7 mouse cellular contexts compared by ENCODE assay signal in the genomic region with DNA sequence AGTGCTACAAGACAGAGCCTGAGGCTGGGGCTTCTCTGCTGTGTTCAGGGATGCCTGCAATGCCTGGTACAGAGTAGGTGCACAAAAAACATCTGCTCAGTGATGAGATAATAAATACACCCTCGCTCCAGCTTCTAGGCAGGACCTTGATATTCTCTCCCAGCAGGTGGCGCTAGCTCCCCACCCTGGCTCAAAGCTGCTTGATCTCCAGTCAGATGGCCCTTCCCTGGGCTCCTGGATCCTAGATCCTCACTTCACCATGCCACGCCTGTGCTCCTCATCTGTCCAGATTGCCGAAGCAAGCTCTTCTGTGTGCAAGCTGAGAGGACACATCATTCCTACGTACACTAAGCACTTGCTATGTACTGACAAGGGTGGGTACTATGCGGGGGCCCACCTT. TPM values are rescaled to one million over a fixed set of nuclear protein-coding genes. Genes with fewer than 3 reads are reported as not detected.
A peak's percentile ranks its signal among the peaks of the same experiment; 100 is the strongest.
DNase-seq lines count a peak whose midpoint lies in the region; TF ChIP-seq lines count a peak whose summit lies in the region.

No protein-coding gene starts in this region.

- no peak overlapping the region for H3K27ac ChIP-seq in ES-E14 (ENCODE audit: insufficient read depth, low read depth, low read length, poor library complexity, severe bottlenecking)
- H3K27ac ChIP-seq in small intestine, adult 2 months (ENCODE audit: insufficient read depth, low read depth, low read length), result no peak overlapping the region

- H3K79me3 ChIP-seq in C2C12 (ENCODE audit: low read depth), result no peaks in the 10 kb centered on the region

- in situ Hi-C loops in ES-E14 (cut with MboI; ENCODE audit: low sequenced_read_pairs in 2 of 2, unreplicated experiment in 2 of 2), result no loop called here

- no peaks in the 10 kb centered on the region for H3K79me2 ChIP-seq in C2C12 (ENCODE audit: control insufficient read depth, insufficient read depth)

- TF ChIP-seq CTCF in C2C12 (IDR thresholded peaks at IDR 0.05; ENCODE audit: control insufficient read depth, insufficient read depth, insufficient read length), result peak; percentile 74
- peak; percentile 95 for TF ChIP-seq CTCF in small intestine, adult 2 months (IDR thresholded peaks at IDR 0.05; ENCODE audit: extremely low read depth, insufficient read length, insufficient replicate concordance, low read depth, low read length)

- peaks cover 4% of the 10 kb centered on the region for H3K27me3 ChIP-seq in C2C12 (ENCODE audit: control insufficient read depth, insufficient read depth, insufficient read length)
- no peaks in the 10 kb centered on the region for H3K27me3 ChIP-seq in small intestine, adult 2 months (ENCODE audit: control insufficient read depth, insufficient read depth, low read length)

- H3K9ac ChIP-seq in ES-E14 (ENCODE audit: insufficient read depth, low read depth, low read length, poor library complexity, severe bottlenecking), result no peak overlapping the region

- DNase-seq in ES-E14 (ENCODE audit: low read depth, low spot score), result peak; percentile 79
- peak; percentile 68 for DNase-seq in cerebellum, adult 8-10 months
- DNase-seq in gastrocnemius, postnatal 25 days, result peak; percentile 53
- DNase-seq in kidney, postnatal 4 days, result peak; percentile 87 to 88
- DNase-seq in lung, postnatal 10 days, result peak; percentile 80

- H3K36me3 ChIP-seq in C2C12 (ENCODE audit: control insufficient read depth, insufficient read depth) (no peaks in the 10 kb centered on the region), ES-E14 (ENCODE audit: control insufficient read depth, insufficient read depth, low read length, poor library complexity, severe bottlenecking) (peaks cover 9% of the 10 kb centered on the region; the same call in 1 of the 2 replicates)
- H3K36me3 ChIP-seq in small intestine, adult 2 months (ENCODE audit: control insufficient read depth, insufficient read depth, low read length), result peaks cover 1% of the 10 kb centered on the region; the same call in 1 of the 2 replicates

- H3K4me3 ChIP-seq in C2C12 (ENCODE audit: insufficient read depth, poor library complexity, severe bottlenecking) (no peak overlapping the region), ES-E14 (ENCODE audit: insufficient read depth in 1 of 2, low read depth in 1 of 2, low read length in 2 of 2, poor library complexity in 1 of 2, severe bottlenecking in 1 of 2) (no peak overlapping the region)
- H3K4me3 ChIP-seq in small intestine, adult 2 months (ENCODE audit: low read depth, low read length), result no peak overlapping the region

- TF ChIP-seq POLR2A in small intestine, adult 2 months (IDR thresholded peaks at IDR 0.05; ENCODE audit: low read depth, low read length), result no peak

- no peaks in the 10 kb centered on the region for H3K9me3 ChIP-seq in ES-E14 (ENCODE audit: control insufficient read depth, insufficient read depth, low read depth, low read length)

- WGBS in small intestine, adult 2 months, result 39% methylated on average over 6 of the region's 6 CpGs

- peaks cover 0 to 2% of the 10 kb centered on the region in 2 experiments; a peak in 1 of 4 replicates for H3K4me1 ChIP-seq in ES-E14 (ENCODE audit: control insufficient read depth in 2 of 2, insufficient read depth in 2 of 2, low read length in 2 of 2, poor library complexity in 1 of 2)
- no peaks in the 10 kb centered on the region for H3K4me1 ChIP-seq in small intestine, adult 2 months (ENCODE audit: control insufficient read depth, insufficient read depth, insufficient read length, low read length)

- no peak overlapping the region for H3ac ChIP-seq in C2C12 (ENCODE audit: control insufficient read depth, insufficient read length, low read depth)

TF ChIP-seq in C2C12, 6 proteins besides CTCF, POLR2A, EP300 and RAD21:
- TF ChIP-seq MYOD1 (IDR thresholded peaks at IDR 0.05; ENCODE audit: control insufficient read depth, insufficient read length, low read depth) (no peak), MYOG (IDR thresholded peaks at IDR 0.05; ENCODE audit: control insufficient read depth, extremely low read depth, insufficient read length) (no peak), CEBPB (IDR thresholded peaks at IDR 0.05; ENCODE audit: low read depth) (no peak), FOSL1 (IDR thresholded peaks at IDR 0.05; ENCODE audit: insufficient read depth, low read length, poor library complexity, severe bottlenecking) (no peak), USF1 (IDR thresholded peaks at IDR 0.05; ENCODE audit: low read depth) (no peak), MAX (IDR thresholded peaks at IDR 0.05) (no peak)
TF ChIP-seq in C2C12: peak in this region for 0.

TF ChIP-seq in ES-E14, 5 proteins besides CTCF, POLR2A, EP300 and RAD21:
- 0 out of 2 replicates have a peak, but pooled peaks have one; percentile 47 for TF ChIP-seq ZC3H11A (IDR thresholded peaks at IDR 0.05; ENCODE audit: borderline replicate concordance, low read depth, low read length)
- TF ChIP-seq CHD2 (IDR thresholded peaks at IDR 0.05; ENCODE audit: low read depth, low read length), result no peak
- TF ChIP-seq MAFK (IDR thresholded peaks at IDR 0.05; ENCODE audit: insufficient read depth, low read depth, low read length), result no peak
- no peak for TF ChIP-seq ZNF384 (IDR thresholded peaks at IDR 0.05; ENCODE audit: low read depth, low read length)
- no peak for TF ChIP-seq HCFC1 (IDR thresholded peaks at IDR 0.05; ENCODE audit: borderline replicate concordance, insufficient read depth, low read length)

RNA-seq across cellular contexts. Expression of a gene that starts 21.5 kb away (rescaled TPM):
- 12.0 TPM for polyA plus RNA-seq in C2C12 (2012; fragmentation: generic; extraction: Trizol)
- 0.16 and 0.71 TPM in 2 replicates for total RNA-seq in ES-E14 (2012; rRNA removed)
- 10 to 100 TPM; 37.4 to 46.7 TPM for total RNA-seq in gastrocnemius, postnatal 25 days (2021)
- 63.6 and 72.1 TPM in 2 replicates for polyA plus RNA-seq in small intestine, adult 2 months (2012; rRNA removed)

RNA-seq across cellular contexts. Expression of a gene that starts 38.7 kb away (rescaled TPM):
- 0.20 TPM for polyA plus RNA-seq in C2C12 (2012; fragmentation: generic; extraction: Trizol)
- total RNA-seq in ES-E14 (2012; rRNA removed), result 5.1 and 5.9 TPM in 2 replicates
- total RNA-seq in gastrocnemius, postnatal 25 days (2021), result 1 to 10 TPM; 1.8 to 2.1 TPM
- 5.5 and 7.7 TPM in 2 replicates for polyA plus RNA-seq in small intestine, adult 2 months (2012; rRNA removed)

RNA-seq across cellular contexts. Expression of a gene that starts 56.6 kb away (rescaled TPM):
- polyA plus RNA-seq in C2C12 (2012; fragmentation: generic; extraction: Trizol), result 0.08 TPM
- 0.95 and 1.6 TPM in 2 replicates for total RNA-seq in ES-E14 (2012; rRNA removed)
- total RNA-seq in gastrocnemius, postnatal 25 days (2021), result 10 to 100 TPM; 33.4 to 42.7 TPM
- 6.8 and 9.1 TPM in 2 replicates for polyA plus RNA-seq in small intestine, adult 2 months (2012; rRNA removed)

Comparison
In these comparisons a context has a peak if more than half of its experiments do, and no peak if none do; other contexts are left out.
1. RNA of a gene that starts 21.5 kb away (total RNA-seq): 37.4 to 46.7 TPM in gastrocnemius, postnatal 25 days; 0.16 to 0.71 TPM in ES-E14; every median in the first group is over 10 times any median in the second.
2. RNA of a gene that starts 56.6 kb away (total RNA-seq): 33.4 to 42.7 TPM in gastrocnemius, postnatal 25 days; 0.95 to 1.6 TPM in ES-E14; every median in the first group is over 10 times any median in the second.
3. Peak in every context shown above with its lines, with median percentiles within 50 percentile points of each other: DNase-seq.